Mouse (Mus musculus) liver (tissue): ENCODE data around the gene Tmem189.

Experiments
- DNase-seq: peaks from one replicate; pipeline ENCODE4 v3.0.0-alpha.2; 2020; ENCODE audit warnings: mixed read lengths

Gene Tmem189

DNA sequence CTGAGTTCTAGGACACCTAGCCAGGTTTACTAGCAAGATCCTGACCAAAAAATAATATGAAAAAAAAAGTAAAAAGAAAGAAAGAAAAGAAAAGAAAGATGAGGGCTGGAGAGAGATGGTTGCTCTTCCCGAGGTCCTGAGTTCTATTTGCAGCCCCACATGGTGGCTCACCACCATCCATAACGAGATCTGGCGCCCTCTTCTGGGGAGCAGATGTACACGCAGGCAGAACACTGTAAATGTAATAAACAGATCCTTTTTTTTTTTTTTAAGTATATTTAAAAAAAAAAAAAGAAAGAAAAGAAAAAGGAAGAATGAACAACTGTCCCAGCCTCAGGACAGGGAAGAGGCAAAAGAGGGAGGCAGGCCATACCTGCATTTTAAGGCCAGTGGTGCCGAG, 11.0 kb downstream of the Tmem189 start:
- peak; percentile 53 for DNase-seq

DNA sequence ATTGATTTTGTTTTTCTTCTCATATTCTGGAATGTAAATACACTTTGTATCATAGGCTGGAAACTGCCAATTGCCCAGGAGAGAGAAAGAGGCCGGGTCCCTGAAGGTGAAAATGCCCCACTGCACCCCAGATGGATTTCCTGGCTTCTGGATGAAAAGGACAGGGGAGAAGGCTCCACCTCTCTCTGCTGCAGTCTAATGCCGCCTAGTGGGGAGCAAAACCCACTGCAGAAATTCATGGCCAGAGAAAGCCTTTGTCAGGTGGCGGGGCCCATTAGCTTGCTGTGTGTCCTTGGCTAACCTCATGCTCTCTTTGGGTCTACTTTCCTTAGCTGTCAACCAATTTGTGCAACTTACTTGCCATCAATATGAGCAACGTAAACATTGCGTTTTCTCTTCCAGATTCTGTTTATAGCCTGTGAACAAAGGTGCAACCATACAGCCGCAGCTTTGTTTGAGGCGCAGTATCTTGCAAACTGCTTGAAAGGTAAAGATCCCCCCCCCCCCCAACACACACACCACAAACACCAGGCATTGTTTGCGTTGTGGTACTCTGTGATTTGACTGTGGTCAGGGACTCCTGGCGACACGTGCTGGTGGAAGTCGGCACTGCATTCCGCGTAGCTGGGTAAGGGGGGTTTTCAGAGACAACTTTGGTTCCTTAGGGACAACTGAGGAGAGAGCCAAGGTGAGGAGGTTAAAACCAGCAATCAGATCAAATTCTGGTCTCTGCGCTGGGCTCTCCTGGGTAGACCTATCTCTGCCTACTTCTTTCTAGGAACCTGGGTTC, 14.3 kb downstream of the Tmem189 start:
- DNase-seq, result peak; percentile 55

DNA sequence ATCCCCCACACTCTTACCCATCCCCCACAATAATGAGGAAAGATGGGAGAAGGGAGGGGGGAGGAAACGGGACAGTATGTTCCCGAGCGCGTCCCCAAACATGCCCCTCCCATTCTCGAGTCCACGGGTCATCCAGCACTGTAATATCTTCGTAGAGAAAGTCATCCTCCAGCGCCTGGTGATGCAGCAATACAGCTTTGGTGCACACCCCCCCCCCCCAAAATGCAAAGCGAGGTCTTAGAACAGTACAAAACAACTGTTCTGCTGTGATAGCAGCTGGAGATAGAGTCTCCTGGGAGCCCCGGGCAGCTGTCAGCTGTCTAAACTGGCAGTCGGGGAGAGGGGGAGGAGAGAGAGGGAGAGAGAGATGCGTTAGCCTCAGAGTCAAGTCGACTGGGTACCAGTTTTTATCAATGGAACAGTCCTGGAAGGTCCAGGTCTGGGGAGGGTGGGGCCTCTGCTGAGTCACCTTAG, 17.4 kb downstream of the Tmem189 start:
- peak; percentile 83 for DNase-seq

DNA sequence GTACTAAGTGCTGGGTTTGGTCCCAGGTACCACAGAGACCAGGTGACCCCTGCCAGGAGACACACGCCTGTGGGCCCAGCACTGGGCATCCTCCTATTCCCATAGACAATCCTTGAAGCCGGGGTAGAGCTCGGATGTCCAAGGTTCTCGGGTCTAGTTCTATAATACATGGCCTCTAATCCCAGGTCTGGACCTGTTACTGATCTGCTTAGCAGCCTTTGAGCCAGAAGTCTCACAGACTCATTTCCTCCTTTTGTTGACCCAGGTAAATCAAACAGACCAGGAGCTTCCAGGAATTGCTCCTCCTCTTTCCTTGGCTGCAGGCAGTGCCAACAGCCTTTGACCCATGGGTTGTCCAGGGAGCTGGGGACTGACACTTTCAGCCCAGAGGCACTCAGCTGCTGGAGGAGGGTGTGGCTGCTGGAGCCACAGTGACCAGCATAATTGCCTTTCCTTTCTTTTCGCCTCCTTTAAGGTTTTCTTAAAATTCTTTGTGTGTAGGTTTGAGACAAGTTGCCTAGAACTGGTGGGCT, 18.5 kb downstream of the Tmem189 start:
- DNase-seq, result peak; percentile 44

DNA sequence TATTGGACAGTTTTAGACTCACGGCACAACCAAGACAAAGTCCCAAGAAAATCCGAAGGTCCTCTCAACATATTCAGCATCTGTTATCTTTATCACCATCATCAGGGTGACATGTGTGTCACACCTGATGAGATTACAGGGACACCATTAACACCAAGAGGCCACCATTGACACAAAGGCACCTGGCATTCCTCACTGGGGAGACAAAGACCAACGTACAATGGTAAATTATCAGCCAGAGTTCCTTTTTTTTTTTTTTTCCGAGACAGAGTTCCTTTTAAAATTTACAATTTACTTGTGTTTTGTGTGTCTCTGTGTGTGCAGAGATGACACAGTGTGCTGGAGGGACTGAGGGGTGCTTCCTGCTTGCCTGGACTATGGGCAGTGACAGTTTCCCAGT, 20.2 kb downstream of the Tmem189 start:
- DNase-seq, result no peak

DNA sequence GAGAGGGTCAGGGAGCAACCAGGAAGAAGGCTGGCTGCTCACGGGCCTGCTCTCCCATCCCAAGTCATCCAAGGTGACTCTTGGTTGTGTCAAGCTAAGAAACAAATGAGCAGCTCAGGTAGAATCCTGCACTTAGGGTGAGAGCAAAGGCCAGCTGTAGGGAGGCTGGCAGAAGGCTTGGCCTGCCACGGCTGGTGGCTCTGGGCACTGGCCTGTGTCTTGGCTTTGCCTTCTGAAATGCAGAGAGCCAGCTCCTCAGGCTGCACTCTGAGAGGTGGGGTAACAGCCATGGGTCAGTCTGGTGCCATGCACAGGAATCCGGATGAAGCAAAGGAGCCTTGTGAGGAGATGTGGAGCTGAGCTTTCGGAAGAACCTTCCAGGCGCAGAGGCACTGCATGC, 21.2 kb downstream of the Tmem189 start:
- DNase-seq, result no peak

DNA sequence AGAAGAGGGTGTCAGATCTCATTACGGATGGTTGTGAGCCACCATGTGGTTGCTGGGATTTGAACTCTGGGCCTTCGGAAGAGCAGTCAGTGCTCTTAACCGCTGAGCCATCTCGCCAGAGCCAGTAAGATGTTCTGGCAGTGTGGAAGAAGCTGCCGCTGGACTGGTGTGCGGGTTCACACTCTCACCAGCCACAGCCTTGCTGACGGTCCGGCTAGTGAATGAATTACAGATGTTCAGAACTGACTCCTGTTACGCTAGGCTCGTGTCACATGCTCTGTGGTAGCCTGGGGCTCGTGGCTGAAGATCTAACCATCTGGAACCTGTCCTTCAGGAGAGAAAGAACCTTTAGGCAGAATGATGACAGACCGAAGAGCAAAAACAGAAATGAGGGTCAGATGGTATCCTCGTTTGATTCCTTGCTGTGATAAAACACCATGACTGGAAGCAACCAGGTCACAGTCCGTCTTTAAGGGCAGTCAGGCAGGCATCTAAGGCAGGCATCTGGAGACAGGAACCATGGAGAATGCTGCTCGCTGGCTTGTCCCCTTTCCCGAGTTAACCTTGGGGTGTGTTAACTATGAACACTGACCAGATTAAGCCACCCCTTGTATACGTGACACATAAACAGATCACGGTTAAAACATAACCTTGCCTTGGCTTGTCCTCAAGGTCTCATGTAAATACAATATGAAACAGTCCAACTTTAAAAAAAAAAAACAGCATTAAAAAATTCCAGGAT, 23.5 kb downstream of the Tmem189 start:
- DNase-seq, result no peak

DNA sequence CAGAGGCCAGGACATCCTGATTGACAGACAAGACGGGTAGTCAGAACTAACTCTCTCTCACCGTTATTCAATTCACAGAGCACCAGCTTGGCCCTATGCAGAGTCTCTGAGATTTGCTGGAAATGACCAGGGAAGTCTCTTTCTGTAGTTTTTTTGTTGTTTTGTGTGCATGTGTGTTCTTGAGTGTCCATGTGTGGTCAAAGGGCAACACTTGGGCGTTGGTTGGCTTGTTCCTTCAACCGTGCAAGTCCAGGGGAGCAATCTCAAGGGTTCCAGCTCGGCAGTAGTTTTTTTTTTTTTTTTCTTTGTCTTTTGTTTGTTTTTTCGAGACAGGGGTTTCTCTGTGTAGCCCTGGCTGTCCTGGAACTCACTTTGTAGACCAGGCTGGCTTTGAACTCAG, 26.9 kb downstream of the Tmem189 start:
- DNase-seq, result no peak

DNA sequence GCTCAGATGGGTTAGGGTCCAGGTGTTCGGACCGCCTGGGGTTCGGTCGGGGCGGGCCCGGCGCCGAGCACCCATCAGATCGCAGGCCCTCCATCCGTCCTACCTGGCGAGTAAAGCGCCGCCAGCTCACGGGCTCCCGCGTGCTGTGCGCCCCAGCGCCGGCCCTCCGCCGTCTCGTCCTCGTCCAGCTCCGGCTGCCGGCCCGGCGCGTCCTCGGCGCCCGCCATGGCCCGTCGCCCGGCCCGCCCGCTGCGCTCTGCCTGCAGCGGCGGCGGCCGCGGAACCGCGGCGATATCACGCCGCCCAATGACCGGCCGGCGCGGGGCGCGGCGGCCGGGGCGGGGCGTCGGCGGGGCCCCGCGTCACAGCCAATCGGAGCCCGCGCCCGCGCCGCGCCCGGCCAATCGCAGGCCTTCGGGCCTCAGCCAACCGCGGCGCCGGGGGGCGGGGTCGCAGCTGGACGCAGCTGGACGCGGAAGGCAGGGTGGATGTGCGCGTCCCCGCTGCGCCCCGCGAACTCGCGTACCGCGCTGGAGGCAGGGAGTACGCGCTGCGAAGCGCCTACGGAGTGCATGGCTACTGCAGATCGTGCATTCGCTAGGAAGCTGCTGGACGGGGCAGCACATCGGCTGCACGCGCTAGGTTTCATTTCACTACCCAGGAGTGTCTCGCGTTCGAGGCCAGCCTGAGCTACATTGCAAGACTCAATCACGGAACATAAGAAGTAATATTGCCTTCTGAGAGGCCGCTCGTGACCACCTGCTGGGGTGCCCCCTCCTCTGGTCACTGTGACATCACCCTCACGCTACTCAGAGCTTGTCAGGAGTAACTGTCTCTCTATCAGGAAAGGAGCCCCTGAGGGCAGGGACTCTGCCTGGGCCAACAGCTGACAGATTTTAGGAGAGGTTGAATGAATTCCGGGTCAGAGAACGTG, 28.1 kb downstream of the Tmem189 start, which contains the start of gene Gm20431:
Gene Gm20431 (minus strand): TSS at position 227 of the 934 bp plus-strand sequence.
- DNase-seq, result peak; percentile 98

DNA sequence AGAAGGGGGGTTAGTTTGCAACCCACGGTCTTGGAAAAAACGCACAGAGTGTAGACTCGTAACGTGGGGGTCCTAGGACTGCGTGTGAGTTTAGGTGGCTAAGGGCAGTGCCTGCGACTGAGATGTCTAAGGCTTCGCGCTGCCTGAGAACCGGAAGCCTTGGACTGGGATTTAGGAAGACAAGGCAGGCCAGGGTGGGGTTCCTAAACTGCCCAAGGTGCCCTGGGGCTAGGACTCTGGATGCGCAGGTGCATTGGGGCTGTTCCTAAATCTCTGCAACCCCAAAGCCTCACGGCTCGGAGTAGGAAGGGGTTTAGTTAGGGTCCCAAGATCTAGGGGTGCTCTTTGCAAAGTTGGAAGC, 29.0 kb downstream of the Tmem189 start:
- no peak for DNase-seq

DNA sequence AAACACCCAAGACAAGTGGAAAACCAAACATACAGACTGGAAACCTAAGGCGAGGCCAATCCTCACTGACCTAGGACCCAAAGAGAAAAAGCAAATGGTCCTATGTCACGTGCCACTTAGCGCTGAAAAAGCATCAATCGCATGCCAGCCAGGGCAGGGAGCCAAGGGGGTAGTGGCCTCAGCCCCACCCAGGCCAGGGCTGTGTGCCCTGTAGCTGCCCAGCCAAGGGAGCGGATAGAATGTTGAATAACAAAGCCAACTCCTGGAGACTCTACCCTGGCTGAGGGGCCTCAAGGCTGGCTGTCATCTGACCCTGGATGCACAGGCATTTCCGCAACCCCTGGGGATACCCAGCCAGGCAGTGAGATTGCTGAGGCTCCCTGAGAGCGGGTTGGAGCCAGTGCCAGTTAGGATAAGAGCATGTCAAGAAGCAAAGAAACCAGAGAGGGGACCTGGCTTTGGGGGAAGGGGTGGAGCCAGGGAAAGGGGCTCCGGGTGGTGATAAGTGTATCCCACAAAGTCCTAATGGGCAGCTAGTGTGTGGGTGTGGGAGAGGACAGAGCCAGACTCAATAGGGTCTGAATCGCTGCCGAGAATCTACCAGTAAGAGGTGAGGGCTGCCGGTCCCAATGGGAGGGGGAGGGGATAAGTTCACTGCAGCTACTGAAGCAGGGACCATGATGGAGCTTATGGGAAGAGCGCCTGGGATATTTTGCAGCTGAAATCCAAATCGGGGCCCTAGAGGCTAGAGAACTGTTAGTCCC, 29.6 kb downstream of the Tmem189 start:
- DNase-seq, result no peak

DNA sequence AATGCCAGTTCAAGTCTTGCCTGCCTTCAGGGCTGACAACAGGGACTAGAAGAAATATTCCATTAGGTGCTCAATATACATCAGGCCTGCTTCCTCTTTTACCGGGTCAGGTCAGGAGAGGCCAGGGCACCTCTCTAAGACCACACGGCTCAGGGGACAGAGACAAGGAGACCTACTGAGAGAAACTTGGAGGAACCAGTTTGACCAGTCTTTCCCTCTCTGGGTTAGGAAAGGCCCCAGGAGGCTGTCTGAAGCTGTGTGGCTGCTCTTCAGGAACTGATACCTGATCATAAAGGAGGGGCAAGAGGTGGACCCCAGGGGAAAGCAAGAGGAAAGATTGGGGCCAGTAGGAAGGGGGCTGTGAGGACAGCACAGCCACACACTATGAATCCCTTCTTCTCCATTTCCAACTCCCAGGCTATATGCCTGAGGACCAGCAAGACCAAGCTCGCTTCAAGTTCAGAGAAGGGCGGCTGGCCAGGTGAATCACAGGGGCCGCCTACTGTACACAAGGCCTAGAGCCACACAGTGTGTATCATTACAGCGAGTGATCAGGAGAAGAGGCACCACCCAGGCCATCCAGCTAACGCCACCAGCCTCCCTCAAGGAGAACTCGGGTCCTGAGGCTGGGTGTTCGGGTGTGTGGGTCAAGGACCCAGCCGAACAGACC, 30.3 kb downstream of the Tmem189 start:
- DNase-seq, result no peak

DNA sequence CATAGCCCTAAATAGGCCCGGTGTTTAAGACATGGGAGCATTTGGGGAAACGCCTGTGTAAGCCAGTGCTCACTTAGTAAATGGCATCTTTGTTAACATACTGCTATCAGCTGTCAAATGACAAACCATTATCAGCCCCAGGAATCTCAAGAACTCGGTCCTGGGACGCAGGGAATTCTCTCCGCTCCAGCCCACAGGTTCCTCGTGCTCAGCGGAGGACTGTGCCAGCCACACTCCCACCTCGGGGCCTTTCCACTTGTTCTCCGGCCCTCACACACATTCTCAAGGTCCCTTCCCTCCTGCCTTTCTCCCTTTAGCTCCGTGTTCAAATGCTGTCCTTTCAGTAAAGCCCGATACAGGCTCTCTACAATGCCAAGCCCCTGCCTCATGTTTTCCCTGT, 30.9 kb downstream of the Tmem189 start:
- DNase-seq, result no peak

DNA sequence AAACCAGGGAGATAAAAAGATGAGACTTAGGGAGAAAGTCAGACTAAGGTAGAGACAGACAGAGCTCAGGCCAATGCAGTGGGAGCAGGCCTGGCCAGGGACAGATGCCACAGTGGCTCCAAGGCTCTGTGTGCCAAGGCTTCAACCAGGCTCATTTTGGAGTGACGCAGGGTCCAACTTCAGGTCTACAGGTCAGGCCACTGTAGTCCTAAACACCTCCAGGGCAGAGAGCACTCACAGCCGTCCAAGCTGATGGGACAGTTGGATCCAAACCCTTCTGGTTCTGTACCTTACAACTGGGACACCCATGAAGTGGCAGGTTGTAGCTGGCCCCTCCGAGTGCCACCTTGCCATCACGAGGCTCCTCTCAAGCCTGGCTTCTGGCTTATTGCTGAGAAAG, 31.6 kb downstream of the Tmem189 start:
- DNase-seq, result no peak

DNA sequence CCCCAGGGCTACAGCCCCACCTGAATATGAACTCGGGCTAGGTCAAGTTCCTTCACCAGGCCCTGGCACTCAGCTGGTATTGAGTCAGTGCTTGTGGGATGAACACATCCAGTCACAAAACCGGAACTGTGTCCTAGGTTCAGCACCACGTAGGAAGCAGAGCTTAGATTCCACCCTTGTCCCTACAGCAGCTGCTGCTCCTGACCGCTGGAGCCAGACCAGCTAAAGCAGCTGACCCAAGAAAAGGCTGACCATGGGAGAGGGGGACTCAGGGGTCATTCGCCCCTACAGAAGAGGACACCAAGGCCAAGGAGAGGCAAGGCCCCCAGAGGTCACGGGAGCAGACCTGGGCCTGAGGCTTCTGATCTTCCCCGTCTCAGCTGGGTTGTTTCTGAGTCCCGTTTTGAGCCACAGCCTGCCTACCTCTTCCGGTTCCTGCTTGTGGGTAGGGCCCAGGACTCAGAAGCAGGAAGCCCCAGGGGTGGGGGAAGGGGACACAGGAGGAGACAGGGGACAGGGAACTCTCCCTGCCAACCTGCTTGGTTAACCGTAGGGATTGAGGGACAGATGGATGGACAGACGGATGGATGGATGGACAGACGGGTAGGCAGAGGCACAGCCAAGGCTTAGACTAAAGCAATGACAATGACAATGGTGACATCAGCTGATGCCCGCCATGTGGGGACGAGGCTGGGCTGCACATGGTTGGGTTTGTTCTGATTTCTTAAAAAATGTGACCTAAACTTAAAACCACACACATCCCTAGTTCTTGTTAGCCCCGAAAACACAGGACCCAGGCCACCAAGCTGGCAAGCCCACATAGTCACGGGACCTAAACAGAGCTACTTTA, 32.8 kb downstream of the Tmem189 start:
- peak; percentile 53 for DNase-seq

DNA sequence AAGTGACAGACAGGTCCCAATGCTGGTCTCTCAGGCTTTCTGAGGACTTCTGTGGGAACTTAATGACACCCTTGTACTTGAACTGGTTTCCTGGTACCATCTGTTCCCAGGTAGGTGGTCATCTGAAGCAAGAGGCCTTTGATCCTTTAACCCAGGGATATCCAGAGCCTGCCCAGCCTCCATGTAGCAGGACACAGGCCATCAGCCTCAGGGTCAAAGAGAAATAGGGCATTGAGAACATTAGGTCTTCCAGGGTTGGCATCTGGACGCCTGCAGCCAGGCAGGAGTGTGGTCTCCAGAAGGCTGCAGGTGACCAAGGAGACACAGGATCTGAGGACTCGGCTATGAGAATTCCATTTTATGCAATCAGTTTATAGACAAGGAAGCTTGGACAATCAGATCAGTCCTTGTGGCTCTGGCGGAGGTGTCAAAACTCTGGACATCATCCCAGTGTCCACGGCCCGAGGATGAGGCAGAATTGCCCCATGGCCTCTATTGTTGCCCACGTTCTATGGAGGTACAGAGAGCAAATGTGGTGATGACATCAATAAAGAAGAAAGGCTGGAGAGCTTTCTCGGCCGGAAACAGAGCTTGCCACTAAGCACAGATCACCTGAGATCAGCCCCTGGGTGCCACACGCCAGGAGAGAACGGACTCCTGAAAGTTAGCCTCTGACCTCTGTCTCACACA, 34.6 kb downstream of the Tmem189 start:
- no peak for DNase-seq

DNA sequence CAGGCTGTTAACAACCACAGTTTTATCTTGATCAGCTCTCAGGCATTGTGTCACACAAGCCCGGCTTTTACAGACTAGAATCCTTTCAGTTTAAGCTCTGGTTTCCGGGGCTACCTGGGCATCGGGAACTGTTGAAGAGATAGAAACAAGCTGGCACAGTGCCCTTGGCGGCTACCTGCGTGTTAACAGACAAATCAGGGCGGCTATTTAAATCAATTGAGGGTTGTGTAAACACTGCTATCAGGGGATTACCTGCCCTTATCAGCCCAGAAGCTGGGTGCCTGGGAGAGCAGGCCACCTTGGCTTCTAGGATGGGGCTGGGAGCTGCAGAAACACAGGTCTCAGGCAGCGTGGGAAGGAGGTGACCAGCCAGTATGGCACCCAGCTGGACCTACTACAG, 36.9 kb downstream of the Tmem189 start:
- DNase-seq, result no peak

DNA sequence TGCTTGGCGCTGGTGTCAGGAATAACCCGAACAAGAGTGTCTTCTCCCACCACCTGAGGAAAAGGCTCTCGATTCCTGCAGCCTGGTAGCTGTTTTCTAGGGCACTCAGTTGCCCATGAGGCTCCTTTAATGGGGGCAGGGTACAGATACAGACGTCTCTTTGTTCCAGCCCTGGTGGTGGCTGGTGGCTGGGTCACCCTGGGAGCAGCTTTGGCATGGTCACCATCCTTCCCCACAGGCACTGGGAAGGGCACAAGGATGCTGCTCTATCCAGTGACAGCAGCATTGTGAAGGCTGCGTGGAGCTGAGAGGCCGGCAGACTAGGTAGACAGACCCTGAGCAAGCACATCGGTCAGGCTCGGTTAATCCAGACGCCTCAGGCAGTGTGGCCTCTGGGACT, 38.0 kb downstream of the Tmem189 start:
- no peak for DNase-seq

DNA sequence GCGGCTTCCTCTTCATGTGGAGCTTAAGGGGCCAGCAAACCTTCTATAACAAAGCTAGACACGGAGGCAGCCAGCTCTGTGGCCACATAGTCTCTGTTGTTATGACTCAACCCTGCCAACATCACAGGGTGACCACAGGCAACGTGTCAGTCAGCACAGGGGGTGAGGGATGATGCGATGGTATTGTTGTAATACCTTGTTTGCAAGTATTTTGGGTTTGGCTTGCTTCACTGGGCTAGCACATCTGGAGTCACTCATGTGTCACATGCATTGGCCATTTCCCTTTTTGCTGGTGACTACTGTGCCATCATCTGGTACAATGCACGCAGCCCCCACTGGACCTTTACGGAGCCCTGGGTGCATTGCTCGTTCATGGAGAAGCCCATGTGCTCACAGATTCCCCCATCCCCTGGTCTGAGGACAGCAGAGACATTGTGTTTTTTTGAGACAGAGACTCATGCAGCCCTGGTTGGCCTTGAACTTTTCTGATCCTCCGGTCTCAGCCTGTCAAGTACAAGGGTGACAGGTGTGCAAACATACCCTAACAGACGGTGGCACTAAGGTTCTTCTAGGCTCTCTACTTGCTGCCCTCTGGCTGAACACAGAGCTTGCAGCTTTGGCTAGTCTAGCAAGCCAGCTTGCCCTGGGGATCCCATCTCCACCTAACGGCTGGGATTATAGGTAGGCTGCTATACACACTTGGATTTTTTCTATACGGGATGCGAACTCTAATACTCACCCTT, 40.2 kb downstream of the Tmem189 start:
- DNase-seq, result no peak
